Mouse (Mus musculus) intestine, embryonic 16.5 days (tissue): ENCODE measurements around the gene Nemf. TPM values are rescaled to one million over a fixed set of nuclear protein-coding genes. Genes with fewer than 3 reads are reported as not detected.

Source experiments
- ATAC-seq: fragments of 200-750 bp; cut with Nextera tagmentation; 2 replicates; pipeline ENCODE4 v1.8.0; 2017; ENCODE audit warnings: moderate TSS enrichment, moderate library complexity
- H3K27ac ChIP-seq: fragments of 300-500 bp; sonication (generic); 2 replicates; pipeline ENCODE4 v1.5.1; 2014; ENCODE audit warnings: mild to moderate bottlenecking, low read length
- H3K27me3 ChIP-seq: fragments of 300-500 bp; sonication (generic); replicated peaks from 2 replicates; pipeline ENCODE4 v1.6.1; 2014; ENCODE audit warnings: low read length, control low read depth, mixed read lengths; ENCODE audit not compliant: control insufficient read depth, insufficient read depth
- H3K36me3 ChIP-seq: fragments of 300-500 bp; sonication (generic); 2 replicates; pipeline ENCODE4 v1.6.1; 2014; ENCODE audit warnings: low read length, control low read depth; ENCODE audit not compliant: control insufficient read depth, insufficient read depth
- H3K4me1 ChIP-seq: fragments of 300-500 bp; sonication (generic); 2 replicates; pipeline ENCODE4 v1.6.1; 2014; ENCODE audit warnings: low read length, control low read depth, mixed read lengths; ENCODE audit not compliant: control insufficient read depth, insufficient read depth
- H3K4me2 ChIP-seq: fragments of 300-500 bp; sonication (generic); 2 replicates; pipeline ENCODE4 v1.6.1; 2014; ENCODE audit warnings: low read depth, low read length, control low read depth
- H3K4me3 ChIP-seq: fragments of 300-500 bp; sonication (generic); 2 replicates; pipeline ENCODE4 v1.5.1; 2014; ENCODE audit warnings: mild to moderate bottlenecking, low read length
- H3K9ac ChIP-seq: fragments of 300-500 bp; sonication (generic); 2 replicates; pipeline ENCODE4 v1.6.1; 2014; ENCODE audit warnings: low read depth, low read length
- H3K9me3 ChIP-seq: fragments of 300-500 bp; sonication (generic); 2 replicates; pipeline ENCODE4 v1.6.1; 2016; ENCODE audit warnings: low read length, control low read depth; ENCODE audit not compliant: control insufficient read depth
- WGBS: fragments of 180-500 bp; shearing (Covaris S2); extraction: QIAGEN DNeasy Blood & Tissue Kit; methylation state at CpG from one replicate; pipeline ENCODE4 v1.1.7; 2014; 5-methylcytosine and 5-hydroxymethylcytosine counted together
- polyA plus RNA-seq: library from polyadenylated mRNA; unstranded; fragments of >200 nt; fragmentation: Nextera tagmentation; extraction: Ambion mirVana; gene quantifications from 2 replicates; pipeline ENCODE4 v1.2.1, GENCODE M21; 2015

Nemf gene
- polyA plus RNA-seq, 1 experiment from 2014 or later: 66.2 TPM

DNA sequence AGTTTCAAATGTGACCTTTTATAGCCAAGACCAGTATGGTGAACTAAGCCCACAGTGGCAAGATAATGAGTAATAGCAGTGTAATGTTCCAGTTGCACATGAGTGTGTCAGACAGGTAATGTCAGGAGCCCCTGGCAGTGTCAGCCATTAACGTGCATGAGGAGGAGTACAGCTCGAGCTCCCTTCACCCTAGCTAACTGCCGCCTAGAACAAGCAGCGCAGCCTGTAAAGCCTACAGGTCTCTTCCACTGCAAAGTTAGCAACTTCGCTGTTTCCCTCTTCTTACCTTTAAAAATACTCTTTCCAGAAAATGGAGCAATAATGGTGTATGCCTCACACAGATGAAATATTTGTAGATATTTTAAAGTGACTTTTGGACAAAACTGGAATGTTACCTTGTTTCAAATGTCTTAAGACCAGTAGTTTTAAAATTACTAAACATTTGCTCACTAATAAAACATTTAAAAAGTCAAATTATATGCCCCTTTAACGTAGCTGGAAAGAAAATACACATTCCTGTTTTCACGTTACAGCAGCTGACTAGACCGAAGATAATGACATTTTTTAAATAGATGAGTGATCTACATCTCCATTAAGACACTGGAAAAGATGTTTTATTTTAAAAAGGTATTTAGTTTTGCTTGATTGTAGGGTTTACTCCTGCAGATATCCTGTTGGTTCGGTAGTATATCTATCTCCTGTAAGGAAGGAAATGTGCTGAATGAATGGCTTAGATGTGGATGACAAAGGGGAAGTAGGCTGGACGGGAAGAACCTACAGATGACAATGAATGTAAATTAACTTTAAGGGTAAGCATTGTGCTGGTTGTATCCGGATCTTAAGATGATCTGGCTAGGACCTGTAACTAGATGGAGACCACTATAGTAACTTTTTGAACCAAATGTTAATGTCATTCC is 17.1 kb upstream of the Nemf start:
- Histone ChIP-seq H3K9me3 (no peaks in the 10 kb centered on the region), H3K27me3 (no peaks in the 10 kb centered on the region), H3K4me1 (peaks cover 11% of the 10 kb centered on the region), H3K4me2 (peak overlapping the region; percentile 63), H3K9ac (peak overlapping the region; percentile 100), H3K36me3 (no peaks in the 10 kb centered on the region), H3K4me3 (peak overlapping the region; percentile 99), H3K27ac (no peak overlapping the region)
- WGBS: 30% methylated on average over 11 of the region's 11 CpGs
- no peak for ATAC-seq

DNA sequence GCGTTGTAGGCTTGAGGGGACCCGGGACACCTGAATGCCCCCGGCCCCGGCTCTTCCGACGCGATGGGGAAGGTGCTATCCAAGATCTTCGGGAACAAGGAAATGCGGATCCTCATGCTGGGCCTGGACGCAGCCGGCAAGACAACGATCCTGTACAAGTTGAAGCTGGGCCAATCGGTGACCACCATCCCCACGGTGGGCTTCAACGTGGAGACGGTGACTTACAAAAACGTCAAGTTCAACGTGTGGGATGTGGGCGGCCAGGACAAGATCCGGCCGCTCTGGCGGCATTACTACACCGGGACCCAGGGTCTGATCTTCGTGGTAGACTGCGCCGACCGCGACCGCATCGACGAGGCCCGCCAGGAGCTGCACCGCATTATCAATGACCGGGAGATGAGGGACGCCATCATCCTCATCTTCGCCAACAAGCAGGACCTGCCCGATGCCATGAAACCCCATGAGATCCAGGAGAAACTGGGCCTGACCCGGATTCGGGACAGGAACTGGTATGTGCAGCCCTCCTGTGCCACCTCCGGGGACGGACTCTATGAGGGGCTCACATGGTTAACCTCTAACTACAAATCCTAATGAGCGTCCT is 15.9 kb upstream of the Nemf start:
- Histone ChIP-seq H3K27me3 (no peaks in the 10 kb centered on the region), H3K4me1 (peaks cover 11% of the 10 kb centered on the region), H3K27ac (peak overlapping the region; percentile 98), H3K9me3 (no peaks in the 10 kb centered on the region), H3K4me3 (peak overlapping the region; percentile 99), H3K36me3 (no peaks in the 10 kb centered on the region), H3K9ac (peak overlapping the region; percentile 100), H3K4me2 (peak overlapping the region; percentile 63)
- 0 out of 2 replicates have a peak, but pooled peaks have one; percentile 7 for ATAC-seq
- 0% methylated on average over 42 of the region's 42 CpGs for WGBS

DNA sequence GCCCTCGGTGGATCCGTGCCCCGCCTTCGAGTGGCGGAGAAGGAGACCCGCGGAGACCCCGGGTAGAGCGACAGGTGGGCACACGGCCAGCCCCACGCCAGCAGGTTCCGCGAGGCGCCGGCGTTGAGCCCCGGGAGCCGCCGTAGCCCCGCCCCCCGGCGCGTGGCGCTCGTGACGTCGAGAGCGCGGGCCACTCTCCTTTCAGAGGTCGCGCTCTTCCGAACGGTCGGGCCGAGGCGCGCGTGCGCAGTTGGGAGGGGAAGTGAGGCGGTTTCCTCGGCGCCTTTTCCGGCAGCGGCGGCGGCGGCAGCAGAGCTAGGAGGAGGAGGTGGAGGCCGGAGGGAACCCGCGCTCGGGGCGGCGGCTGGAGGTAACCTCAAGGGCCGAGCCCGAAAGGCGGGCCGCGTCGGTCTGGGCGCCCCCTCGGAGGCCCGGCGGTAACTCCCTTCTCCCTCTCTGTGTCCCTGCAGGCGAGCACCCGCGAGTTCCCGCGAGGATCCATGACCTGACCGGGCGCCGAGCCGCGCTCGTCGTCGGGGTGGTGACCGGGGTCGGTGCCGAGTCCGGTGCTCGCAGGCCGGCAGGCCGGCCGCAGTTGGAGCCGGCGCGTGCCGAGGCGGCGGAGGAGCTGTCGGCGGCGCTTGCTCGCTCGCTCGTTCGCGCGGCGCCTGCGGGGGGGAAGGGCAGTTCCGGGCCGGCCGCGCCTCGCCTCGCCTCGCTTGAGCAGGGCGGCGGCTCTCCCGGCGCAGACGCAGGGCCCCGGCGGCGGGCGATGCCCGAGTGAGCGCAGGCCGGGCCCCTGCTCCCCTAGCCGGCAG is 15.1 kb upstream of the Nemf start, which contains the start of the genes Arf6 and Gm9887:
TSS of gene Arf6 (plus strand) at position 297 of the 818 bp plus-strand sequence.
TSS of gene Gm9887 (minus strand) at position 605 of the 818 bp plus-strand sequence.
- Histone ChIP-seq H3K27me3 (no peaks in the 10 kb centered on the region), H3K9me3 (no peaks in the 10 kb centered on the region), H3K4me3 (peak within 1 kb of the TSS; percentile 99), H3K9ac (peak within 1 kb of the TSS; percentile 100), H3K36me3 (no peaks in the 10 kb centered on the region), H3K4me1 (peaks cover 11% of the 10 kb centered on the region), H3K4me2 (peak within 1 kb of the TSS; percentile 63), H3K27ac (peak within 1 kb of the TSS; percentile 98)
- under 1% methylated on average over 117 of the region's 121 CpGs for WGBS
- ATAC-seq: peak; percentile 91

DNA sequence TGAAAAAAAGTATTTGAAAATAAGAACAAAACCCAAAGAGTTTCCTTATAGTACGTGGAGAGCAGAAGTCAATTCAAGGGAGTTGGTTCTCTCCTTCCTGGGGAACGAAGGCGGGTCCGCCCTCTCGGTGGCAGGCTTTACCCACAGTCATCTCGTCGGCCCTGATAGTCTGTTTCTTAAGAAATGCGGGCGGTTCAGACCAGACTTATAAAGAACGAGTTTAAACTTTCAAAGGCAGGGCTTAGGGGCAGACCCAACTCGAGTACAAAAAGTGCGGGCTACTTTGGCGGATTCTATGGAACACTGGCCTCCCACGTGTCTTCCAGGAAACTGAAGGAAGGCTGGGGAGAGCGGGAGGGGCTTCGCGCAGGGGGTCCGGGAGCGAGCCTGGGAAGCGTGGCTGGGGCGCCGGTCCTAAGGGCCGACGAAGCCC is 14.5 kb upstream of the Nemf start:
- H3K36me3 ChIP-seq: no peaks in the 10 kb centered on the region
- peak overlapping the region; percentile 99 for H3K4me3 ChIP-seq
- peaks cover 11% of the 10 kb centered on the region for H3K4me1 ChIP-seq
- under 1% methylated on average over 15 of the region's 24 CpGs for WGBS
- peak; percentile 78 for ATAC-seq
- peak overlapping the region; percentile 97 for H3K27ac ChIP-seq
- H3K4me2 ChIP-seq: peak overlapping the region; percentile 57
- H3K9me3 ChIP-seq: no peaks in the 10 kb centered on the region
- peak overlapping the region; percentile 95 for H3K9ac ChIP-seq
- H3K27me3 ChIP-seq: no peaks in the 10 kb centered on the region

DNA sequence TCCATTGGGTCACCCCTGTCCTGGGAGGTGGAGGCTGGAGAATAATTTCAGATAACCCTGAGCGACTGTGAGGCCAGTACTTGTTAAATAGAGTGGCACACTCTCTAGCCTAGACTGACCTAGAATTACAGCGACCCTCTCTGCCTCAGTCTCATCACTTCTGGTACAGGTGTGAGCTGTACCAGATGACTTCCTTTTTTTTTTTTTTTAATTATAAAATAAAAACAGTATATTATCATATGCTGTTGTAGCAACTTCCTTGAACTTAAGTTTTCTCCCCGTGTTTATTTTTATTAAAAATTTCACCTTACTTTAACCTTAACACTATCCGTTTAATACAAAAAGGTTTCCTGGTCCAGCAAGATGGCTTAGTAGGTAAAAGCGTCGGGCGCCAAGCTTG is 14.0 kb upstream of the Nemf start:
- Histone ChIP-seq H3K4me2 (peak overlapping the region; percentile 57), H3K9ac (peak overlapping the region; percentile 95), H3K4me3 (peak overlapping the region; percentile 99), H3K27me3 (no peaks in the 10 kb centered on the region), H3K27ac (peak overlapping the region; percentile 97), H3K36me3 (no peaks in the 10 kb centered on the region), H3K4me1 (peaks cover 11% of the 10 kb centered on the region), H3K9me3 (no peaks in the 10 kb centered on the region)
- no peak for ATAC-seq
- 14% methylated on average over 7 of the region's 7 CpGs for WGBS

DNA sequence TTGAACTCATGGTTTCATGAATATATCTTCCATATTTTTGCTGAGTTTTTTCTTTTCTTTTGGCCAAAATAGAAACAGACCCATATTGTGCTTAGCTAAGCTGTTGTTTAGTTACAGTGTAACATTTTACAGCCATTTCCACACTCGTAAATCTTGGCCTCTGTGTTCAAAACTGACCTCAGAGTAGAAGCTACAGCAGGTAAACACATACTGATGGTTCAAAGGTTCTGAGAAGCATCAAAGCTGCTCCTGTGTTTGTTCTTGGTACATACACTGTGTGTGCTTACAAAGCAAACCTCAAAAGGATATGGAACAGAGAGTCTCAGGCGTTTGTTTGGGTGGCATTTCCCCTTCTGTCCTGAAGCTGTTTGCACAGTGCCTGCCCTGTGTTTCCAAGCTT is 10.6 kb upstream of the Nemf start:
- WGBS: 38% methylated on average over 2 of the region's 2 CpGs
- no peak overlapping the region for H3K4me3 ChIP-seq
- peak overlapping the region; percentile 35; the same call in 1 of the 2 replicates for H3K27ac ChIP-seq
- no peak overlapping the region for H3K9ac ChIP-seq
- no peaks in the 10 kb centered on the region for H3K36me3 ChIP-seq
- peak; percentile 5; the same call in 1 of the 2 replicates for ATAC-seq
- H3K27me3 ChIP-seq: no peaks in the 10 kb centered on the region
- no peaks in the 10 kb centered on the region for H3K9me3 ChIP-seq
- H3K4me2 ChIP-seq: no peak overlapping the region
- H3K4me1 ChIP-seq: peaks cover 10% of the 10 kb centered on the region

DNA sequence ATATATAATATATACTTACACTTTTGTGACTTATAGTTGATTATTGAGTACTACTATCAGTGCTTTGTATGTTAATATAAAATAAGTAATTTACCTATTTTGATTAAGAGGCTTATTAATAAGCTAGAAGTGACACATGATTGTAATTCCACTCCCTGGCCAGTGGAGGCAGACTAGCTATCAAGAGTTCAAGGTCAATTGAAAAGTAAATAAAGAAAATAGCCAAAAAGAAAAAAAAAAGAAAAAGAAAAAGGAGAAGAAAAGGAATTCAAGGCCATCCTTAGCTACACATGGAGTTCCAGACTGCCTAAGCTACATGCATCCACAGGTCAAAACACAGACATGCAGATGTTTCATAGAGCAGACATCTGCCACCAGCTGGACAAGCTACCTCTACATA is 9.5 kb upstream of the Nemf start:
- no peak for ATAC-seq
- no peaks in the 10 kb centered on the region for H3K27me3 ChIP-seq
- no peak overlapping the region for H3K4me3 ChIP-seq
- H3K9me3 ChIP-seq: no peaks in the 10 kb centered on the region
- no peak overlapping the region for H3K4me2 ChIP-seq
- no peak overlapping the region for H3K9ac ChIP-seq
- no peak overlapping the region for H3K27ac ChIP-seq
- H3K4me1 ChIP-seq: peaks cover 13% of the 10 kb centered on the region
- H3K36me3 ChIP-seq: no peaks in the 10 kb centered on the region

DNA sequence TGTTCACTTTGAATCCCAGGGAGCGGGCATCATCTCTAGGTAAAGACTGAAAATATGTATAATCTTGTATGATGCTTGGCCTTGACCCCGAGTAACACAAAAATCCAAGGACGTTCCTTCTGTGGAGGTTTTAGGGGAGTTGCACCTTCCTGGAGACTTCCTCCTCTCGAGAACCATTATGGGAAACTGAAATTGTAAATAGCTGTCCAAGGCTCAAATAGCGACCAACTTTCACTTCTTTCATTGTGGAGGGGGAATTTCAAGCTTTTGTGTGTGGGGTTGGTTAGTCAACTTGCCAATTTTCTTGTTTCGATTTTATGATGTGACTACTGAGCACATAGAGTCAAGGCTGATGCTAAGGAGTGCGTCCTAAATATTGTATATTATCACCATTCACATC is 8.8 kb upstream of the Nemf start:
- Histone ChIP-seq H3K4me1 (peaks cover 11% of the 10 kb centered on the region), H3K9ac (no peak overlapping the region), H3K4me3 (no peak overlapping the region), H3K27ac (no peak overlapping the region), H3K9me3 (no peaks in the 10 kb centered on the region), H3K4me2 (no peak overlapping the region), H3K36me3 (no peaks in the 10 kb centered on the region), H3K27me3 (no peaks in the 10 kb centered on the region)
- 82% methylated on average over 7 of the region's 7 CpGs for WGBS
- no peak for ATAC-seq
